Mouse (Mus musculus): Measurements from ENCODE around the gene Arhgap42. TPM values are rescaled to one million over a fixed set of nuclear protein-coding genes. Genes with fewer than 3 reads are reported as not detected.

Gene Arhgap42
- 19.7 and 27.7 TPM in 2 replicates for polyA plus RNA-seq (2012; rRNA removed)

DNA sequence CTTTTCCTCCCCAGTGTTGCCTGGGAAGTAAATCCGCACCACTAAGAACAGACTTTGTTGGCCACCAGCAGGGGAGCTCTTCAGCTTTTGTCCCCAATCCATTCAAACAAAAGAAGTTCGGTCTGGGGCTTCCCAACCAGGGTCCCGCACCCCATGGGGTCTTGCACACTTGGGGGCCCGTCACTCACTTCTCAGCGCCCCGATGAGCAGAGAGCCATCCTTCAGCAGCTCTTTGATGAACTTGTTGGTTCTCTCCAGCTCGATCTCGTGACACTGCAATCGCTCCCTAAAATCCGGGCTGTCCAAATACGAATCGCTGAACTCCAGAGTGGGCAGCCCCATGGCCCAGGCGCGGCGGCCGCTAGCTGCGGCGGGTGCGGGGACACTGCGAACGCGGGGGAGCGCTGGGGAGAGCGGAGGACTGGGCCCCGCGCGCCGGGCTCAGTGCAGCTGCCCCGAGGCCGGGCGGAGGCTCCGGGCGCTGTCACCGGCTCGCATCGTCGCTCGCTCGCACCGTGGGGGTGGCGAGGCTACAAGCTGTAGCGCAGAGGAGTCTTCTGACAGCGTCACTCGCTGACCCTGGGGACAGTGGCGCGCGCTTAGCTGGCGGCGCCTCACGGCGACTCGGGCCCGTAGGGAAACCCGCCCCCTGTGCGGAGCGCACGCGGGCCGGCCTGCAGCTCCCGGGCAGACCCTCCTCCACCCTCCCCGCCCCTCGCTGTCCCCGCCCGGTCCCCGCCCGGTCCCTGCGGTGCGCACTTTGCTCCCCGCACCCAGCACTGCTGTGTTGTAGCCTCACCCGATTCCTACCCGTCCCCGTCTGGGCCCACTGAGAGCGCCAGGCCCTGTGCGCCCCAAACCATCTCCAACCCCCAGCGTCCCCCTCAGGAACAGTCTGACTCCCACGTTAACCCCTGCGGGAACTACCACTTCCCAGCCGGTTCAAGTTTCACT lies at the start of gene Arhgap42:
TSS of gene Arhgap42 (minus strand) at position 664 of the 954 bp plus-strand sequence.

DNA sequence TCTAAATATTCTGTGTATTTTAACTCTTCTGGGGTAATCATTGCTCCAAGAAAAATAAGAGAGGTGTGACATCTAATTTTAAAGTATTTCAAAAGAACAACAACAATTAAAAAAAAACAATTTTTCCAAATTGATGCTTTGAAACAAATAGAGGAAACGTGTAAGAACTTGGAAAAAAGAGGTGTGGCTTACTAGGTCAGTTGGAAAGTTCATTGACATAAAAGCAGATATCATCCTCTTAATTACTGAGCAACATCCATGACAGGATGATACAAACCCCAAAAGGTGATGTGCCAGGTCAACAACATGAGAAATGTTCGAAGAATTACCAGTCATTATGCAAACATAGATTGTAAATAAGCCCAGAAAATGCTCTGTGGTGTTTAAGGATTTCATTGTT lies 267.4 kb downstream of the Arhgap42 start, which contains the start of gene Gm16485:
TSS of gene Gm16485 (plus strand) at position 301 of the 400 bp plus-strand sequence.

